Mouse (Mus musculus): Measurements from ENCODE around the gene Sirt4.
"Not testable (repeated sequence)": the region's sequence is repeated elsewhere in the genome, so short reads cannot be mapped to it uniquely, and the experiment has no call there.

Gene Sirt4

GRCm38 (mm10) chr5:115514346-115514745 is 29.8 kb upstream of the Sirt4 start:
- DNase-seq = no peak

DNA sequence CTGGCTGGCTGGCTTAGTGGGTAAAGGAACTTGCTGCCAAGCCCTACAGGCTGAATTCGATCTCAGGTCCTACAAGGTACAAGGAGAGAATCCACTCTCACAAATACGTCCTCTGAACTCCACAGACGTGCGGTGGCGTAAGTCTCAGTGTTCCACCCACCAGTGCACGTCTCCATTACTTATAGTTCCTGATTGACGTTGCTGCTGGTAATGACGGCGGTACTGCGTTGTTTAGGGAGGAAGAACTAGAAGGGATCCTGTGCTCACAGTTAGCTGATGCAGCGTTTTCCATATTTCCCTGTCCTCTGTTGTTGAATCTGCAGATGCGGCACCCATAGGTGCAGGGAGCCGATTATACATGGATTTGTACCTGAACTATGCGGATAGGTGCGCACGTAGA is 29.2 kb upstream of the Sirt4 start:
- no peak for DNase-seq

DNA sequence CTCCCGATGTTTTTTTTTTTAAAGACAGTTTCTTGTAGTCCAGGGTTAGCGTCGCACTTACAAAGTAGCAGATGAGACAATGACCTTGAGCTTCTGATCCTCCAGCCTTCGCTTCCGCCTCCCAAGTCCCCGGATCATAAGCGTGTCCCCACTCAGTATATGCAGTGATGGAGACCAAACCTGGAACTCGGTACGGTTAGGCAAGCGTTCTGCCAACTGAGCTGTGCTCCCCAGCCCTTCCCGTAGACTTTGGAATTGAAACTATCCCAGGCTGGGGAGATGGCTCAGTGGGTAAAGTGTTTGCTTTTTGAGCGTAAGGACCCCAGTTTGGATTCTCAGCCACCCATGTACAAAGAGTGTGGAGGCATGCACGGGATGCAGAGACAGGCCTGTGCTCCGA is 28.7 kb upstream of the Sirt4 start:
- DNase-seq = no peak

GRCm38 (mm10) chr5:115512375-115512774 is 27.9 kb upstream of the Sirt4 start:
- no peak for DNase-seq

DNA sequence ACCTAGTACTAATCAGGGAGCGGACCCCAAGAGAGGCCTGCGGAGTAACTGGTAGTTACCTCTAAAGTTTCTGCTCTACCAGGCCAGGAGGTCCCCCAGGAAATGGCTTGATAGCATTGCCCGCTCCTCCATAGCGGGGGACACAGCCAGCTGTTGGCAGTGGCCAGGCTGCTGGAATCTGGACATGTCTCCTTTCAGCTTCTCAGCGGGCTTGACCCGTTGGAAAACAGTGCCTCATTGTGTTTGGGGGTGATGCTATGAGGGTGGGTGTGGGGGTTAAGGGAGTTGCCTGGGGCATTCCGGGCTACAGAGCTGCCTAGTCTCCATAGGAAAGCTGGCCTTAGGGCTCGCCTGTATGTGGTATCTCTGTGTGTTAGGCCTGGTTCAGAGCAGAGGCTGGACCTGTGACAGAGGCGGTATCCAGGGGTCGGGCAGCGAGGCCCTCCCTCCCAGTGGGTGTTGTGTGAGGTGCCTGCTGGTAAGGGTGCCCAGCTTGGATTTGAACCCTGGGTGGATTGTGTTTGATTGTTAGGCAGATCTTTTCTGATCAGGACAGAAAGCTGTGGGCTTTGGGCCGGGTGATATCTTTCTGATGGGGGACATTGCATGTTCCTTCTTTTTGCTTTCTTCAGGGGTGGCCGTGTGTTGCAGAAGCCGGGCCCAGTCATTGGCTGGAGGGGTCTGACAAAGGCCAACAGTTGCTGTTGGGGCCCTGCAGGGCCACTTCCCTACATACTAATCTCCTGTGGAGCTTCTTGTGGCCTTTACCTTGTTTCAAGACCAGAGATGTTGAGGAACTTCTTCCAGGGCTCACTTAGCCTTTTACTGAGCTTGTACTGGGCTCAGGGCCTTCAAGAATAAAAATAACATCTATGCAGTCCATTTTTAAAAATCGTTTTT is 25.5 kb upstream of the Sirt4 start:
- no peak for DNase-seq

DNA sequence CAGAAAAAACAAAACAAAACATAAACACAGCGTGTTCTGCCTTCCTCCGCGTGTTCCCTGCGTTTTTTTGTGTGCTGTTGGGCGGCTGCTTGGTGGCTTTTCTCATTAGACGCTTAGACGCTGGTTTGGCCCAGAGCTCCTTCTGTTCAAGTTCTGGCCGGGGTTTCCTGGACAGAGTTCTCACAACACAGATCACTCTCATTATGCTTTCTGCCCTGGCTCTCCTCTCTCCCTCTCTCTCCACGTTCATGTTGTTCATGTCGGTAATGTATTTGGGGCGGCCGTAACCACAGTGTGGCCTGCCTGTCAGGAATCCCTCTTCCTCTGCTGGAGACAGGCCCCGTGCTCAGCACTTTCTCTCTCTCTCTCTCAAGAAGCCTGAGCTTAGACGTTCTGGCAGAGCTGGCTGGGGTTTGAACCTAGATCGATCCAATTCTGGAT is 24.8 kb upstream of the Sirt4 start:
- DNase-seq = peak; percentile 20

- no peak for DNase-seq
Observed at GRCm38 (mm10) chr5:115508859-115509147, 24.3 kb upstream of the Sirt4 start.

DNA sequence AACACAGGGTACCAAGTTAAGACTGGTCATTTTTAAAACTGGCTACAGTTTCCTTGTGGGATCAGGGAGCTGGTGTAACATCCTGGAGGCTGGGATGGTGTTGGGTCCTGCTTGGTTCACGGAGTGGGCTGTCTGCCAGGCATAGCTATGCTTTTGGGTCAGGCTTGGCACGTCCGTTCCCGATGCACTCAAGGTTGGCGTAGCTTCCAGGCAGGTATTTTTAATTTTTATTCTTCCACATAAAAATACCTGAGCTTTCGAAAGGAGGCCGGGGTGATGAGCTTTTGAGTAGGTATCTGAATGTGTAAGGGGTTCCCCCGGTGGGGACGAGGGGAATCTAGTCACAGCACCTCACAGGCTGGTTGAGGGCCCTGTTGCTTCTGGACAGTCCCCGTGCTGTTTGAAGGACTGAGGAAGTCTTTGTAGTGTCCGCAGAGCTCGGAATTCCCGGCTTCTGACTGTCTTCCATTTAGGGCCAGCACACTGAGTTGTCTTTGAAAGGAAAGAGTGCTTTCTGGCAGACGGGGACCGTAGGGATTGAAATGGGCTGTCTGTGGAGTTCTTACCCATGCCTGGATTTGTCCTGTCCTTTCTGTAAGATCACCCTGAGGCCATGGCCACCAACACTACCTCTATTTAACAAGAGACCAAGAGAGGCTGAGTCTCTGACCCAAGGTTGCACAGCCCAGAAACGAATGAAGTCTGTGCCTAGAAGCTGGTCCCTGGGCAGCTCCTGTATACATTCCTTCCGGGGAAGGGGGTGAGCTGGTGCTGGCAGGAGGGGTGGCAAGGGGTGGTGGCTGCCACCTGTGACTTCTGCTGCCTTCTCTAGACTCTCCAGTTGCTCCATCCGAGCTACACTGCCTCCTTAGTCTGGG is 23.7 kb upstream of the Sirt4 start:
- peak; percentile 57 for DNase-seq

DNA sequence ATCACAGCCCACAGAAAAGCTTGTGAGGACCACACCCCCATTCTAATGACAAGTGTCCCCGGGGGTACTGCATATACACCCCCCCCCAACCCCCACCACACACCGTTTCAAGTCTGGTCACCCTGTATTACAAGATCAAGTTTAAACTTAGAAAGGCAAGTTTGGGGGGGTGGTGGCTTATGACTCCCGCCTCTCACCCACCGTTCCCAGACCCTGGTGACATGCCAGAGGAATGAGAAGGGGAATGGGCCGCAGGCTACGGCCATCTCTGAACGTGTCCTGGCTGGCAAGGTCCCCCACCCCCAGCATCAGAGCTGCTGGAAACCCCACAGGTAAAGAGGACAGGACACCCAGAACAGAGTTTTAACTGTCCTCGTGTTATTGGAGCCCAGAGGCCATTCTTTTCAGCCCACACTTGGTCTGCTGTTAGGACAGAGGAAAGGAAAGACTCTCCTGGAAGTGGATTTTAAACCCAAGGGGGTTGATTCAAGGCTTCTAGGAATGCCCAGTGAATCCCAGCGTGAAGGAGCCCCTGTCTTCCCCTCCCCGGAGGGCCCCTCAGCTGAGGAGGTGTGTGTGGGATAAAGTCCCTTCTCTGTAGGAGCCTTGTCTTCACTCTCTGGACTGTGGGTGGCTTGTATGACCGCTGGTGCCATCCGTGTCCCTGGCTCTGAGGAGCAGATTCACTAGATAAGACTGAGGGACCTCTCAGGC is 22.9 kb upstream of the Sirt4 start:
- peak; percentile 23 for DNase-seq

GRCm38 (mm10) chr5:115506454-115507201 is 22.1 kb upstream of the Sirt4 start, which contains the start of gene Pxn:
Gene Pxn, plus strand, starts transcription at chr5:115506676.
- DNase-seq = peak; percentile 97

DNA sequence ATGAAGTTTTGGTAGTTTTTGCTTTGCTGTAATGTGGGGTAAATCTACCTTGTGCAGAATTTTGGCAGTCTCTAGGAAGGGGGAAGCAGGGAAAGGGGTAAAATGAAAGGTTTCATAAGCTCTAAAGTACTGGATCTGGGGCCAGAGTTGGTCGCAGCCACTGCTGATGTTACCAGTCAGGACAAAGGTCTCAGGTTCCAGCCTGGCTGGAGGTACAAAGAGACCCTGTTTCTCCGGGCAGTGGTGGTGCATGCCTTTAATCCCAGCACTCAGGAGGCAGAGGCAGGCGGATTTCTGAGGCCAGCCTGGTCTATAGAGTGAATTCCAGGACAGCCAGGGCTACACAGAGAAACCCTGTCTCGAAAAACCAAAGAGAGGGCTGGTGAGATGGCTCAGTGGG is 21.1 kb upstream of the Sirt4 start:
- not testable (repeated sequence) for DNase-seq

DNA sequence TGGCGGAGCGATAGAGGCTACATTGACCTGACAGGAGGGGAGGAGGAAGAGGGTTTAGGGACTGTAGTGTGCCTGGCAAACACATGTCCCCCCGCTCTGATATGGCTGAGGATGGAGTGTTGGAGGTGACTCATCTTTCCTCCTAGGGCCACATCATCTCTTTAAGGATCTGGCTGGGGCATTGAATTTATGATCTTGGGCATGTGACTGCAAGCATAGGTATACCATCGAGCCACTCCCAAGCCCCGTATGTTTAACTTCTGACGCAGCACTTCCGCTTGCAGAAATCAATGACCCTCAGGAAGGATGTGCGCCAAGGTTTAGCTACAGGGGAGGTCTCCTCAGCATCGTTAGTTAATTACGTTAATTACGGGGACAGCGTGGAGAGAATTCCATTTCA is 18.5 kb upstream of the Sirt4 start:
- no peak for DNase-seq

GRCm38 (mm10) chr5:115500383-115500935 is 15.9 kb upstream of the Sirt4 start:
- no peak for DNase-seq

DNA sequence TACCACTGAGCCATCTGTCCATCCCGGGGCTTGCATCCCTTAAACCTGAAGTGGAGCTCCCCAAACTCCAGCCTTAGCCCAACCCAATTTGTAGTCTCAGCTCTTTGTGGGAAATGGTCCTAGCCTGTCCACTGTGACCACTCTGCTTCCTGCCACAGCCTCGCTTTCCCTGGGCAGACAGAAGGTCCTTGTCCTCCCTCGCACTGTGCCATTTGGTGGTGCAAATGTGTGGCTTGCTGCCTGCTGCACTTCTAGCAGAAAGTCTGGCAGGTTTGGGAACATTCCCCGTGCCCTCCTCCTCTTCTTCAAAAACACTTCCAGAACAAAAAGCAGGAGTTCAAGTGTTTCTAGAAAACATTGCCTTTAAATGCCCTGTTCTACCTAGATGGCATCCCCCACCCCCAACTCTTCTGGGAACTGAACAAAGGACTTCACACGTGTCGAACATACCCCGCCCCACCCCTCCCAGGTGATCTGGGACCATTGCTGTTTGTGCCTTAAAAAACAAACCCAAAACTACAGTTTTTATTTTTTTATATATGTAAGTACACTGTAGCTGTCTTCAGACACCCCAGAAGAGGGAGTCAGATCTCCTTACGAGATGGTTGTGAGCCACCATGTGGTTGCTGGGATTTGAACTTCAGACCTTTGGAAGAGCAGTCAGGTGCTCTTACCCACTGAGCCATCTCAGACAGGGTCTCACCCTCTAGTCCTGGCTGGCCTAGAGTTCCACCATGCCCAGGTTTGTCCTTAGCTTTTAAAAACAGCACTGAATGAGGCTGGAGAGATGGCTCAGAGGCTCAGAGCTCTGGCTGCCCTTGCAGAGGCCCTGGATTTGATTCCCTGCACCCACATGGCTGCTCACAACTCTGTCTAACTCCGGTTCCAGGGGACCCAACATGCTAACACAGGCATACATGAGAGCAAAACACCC is 14.0 kb upstream of the Sirt4 start:
- DNase-seq = no peak

GRCm38 (mm10) chr5:115497033-115497432 is 12.5 kb upstream of the Sirt4 start:
- DNase-seq = no peak

GRCm38 (mm10) chr5:115495618-115496017 is 11.1 kb upstream of the Sirt4 start:
- not testable (repeated sequence) for DNase-seq

GRCm38 (mm10) chr5:115493441-115493840 is 8.9 kb upstream of the Sirt4 start:
- no peak for DNase-seq

DNA sequence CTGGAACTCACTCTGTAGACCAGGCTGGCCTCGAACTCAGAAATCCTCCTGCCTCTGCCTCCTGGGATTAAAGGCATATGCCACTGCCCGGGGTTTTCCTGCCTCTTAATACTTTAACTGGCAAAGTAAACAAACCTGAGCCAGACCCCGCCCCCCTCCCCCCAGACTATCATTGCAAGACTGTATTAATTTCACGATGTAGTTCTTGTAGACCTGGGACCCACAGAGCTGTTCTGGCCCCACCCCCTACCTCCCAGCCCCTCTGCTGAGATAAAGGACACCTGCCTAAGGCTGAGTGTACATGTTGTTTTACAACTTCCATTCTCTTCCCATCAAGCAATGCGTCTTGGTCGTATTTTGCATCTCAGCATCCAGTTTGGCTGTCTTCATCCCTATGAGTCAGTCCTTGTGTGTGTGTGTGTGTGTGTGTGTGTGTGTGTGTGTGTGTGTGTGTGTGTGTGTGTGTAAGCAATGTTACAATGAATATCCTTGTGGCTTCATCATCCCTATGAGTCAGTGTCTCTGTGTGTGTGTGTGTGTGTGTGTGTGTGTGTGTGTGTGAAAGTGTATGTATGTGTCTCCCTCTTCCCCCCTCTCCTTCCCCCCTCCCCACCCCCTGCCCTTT is 8.3 kb upstream of the Sirt4 start:
- DNase-seq = no peak

DNA sequence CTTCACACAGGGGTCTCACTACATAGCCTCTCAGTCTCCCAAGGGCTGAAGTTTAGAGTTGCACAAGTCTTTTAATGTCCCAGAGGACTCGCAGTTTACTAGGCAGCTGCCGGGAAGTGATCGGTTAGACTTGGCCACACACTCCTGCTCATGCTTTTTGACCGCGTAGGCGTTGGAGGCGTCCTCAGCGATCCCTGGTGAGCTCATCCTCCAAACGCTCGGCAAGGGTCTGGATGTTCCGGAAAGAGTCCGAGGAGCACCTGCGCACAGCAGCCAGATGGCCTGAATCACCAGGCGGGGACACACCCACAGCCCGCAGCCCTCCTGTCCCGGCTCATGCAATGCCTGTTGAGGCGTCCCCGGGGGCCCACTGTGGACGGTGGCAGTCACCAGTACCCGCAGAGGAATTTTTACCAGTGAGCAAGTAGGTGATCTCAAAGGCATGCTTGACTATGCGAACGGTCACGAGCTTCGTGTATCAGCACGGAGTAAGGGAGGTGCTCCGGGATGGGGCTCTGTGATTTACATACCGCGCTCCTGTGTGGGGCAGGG is 7.3 kb upstream of the Sirt4 start:
- peak; percentile 31 for DNase-seq

- DNase-seq = no peak
Observed at GRCm38 (mm10) chr5:115491076-115491475, 6.6 kb upstream of the Sirt4 start.

Data from thymus, postnatal 25 days (tissue).